Mouse (Mus musculus): ENCODE data around the gene Pla2g2f.

Pla2g2f gene

GRCm38 (mm10) chr4:138719264-138719596, 38.2 kb downstream of the Pla2g2f start:
- DNase-seq (ENCODE audit: extremely low spot score, low read depth, low spot score): no peak

GRCm38 (mm10) chr4:138718586-138719263, 38.7 kb downstream of the Pla2g2f start:
- DNase-seq (ENCODE audit: extremely low spot score, low read depth, low spot score): no peak

GRCm38 (mm10) chr4:138716697-138717096, 40.7 kb downstream of the Pla2g2f start:
- DNase-seq (ENCODE audit: extremely low spot score, low read depth, low spot score): no peak

- DNase-seq (ENCODE audit: extremely low spot score, low read depth, low spot score): no peak
Observed at GRCm38 (mm10) chr4:138714186-138714585, 43.2 kb downstream of the Pla2g2f start.

- no peak for DNase-seq (ENCODE audit: extremely low spot score, low read depth, low spot score)
Observed at GRCm38 (mm10) chr4:138712621-138713020, 44.8 kb downstream of the Pla2g2f start.

- no peak for DNase-seq (ENCODE audit: extremely low spot score, low read depth, low spot score)
Observed at GRCm38 (mm10) chr4:138712096-138712495, 45.3 kb downstream of the Pla2g2f start.

GRCm38 (mm10) chr4:138711051-138711820, 46.2 kb downstream of the Pla2g2f start:
- DNase-seq (ENCODE audit: extremely low spot score, low read depth, low spot score): no peak

- DNase-seq (ENCODE audit: extremely low spot score, low read depth, low spot score): no peak
Observed at GRCm38 (mm10) chr4:138710633-138711032, 46.8 kb downstream of the Pla2g2f start.

GRCm38 (mm10) chr4:138709944-138710343, 47.5 kb downstream of the Pla2g2f start:
- no peak for DNase-seq (ENCODE audit: extremely low spot score, low read depth, low spot score)

- DNase-seq (ENCODE audit: extremely low spot score, low read depth, low spot score): no peak
Observed at GRCm38 (mm10) chr4:138709246-138709645, 48.2 kb downstream of the Pla2g2f start.

GRCm38 (mm10) chr4:138708636-138709035, 48.8 kb downstream of the Pla2g2f start:
- DNase-seq (ENCODE audit: extremely low spot score, low read depth, low spot score): no peak

GRCm38 (mm10) chr4:138706620-138707019, 50.8 kb downstream of the Pla2g2f start:
- no peak for DNase-seq (ENCODE audit: extremely low spot score, low read depth, low spot score)

- no peak for DNase-seq (ENCODE audit: extremely low spot score, low read depth, low spot score)
Observed at GRCm38 (mm10) chr4:138704169-138704568, 53.3 kb downstream of the Pla2g2f start.

- no peak for DNase-seq (ENCODE audit: extremely low spot score, low read depth, low spot score)
Observed at GRCm38 (mm10) chr4:138703591-138703990, 53.8 kb downstream of the Pla2g2f start.

GRCm38 (mm10) chr4:138702528-138702927, 54.9 kb downstream of the Pla2g2f start:
- no peak for DNase-seq (ENCODE audit: extremely low spot score, low read depth, low spot score)

GRCm38 (mm10) chr4:138702031-138702430, 55.4 kb downstream of the Pla2g2f start:
- DNase-seq (ENCODE audit: extremely low spot score, low read depth, low spot score): no peak

GRCm38 (mm10) chr4:138701111-138701510, 56.3 kb downstream of the Pla2g2f start:
- no peak for DNase-seq (ENCODE audit: extremely low spot score, low read depth, low spot score)
